Comparison of ENCODE assay signal across 8 mouse cellular contexts in the genomic region with DNA sequence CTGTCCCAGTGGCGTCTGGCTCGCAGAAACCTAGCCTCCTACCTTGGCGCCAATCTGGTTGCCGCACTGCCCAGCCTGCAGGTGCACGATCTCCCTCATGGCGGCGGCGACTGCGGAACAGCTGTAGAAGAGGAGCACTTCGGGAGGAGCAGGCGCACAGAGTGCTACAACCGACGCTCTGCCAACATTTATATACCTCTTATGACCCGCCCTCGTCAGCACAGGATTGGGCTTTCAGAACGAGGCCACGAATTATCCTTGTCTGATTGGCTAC. TPM values are rescaled to one million over a fixed set of nuclear protein-coding genes. Genes with fewer than 3 reads are reported as not detected.
A peak's percentile ranks its signal among the peaks of the same experiment; 100 is the strongest.
DNase-seq lines count a peak whose midpoint lies in the region; ATAC-seq and TF ChIP-seq lines count a peak whose summit lies in the region.

TSS of gene Tubb4b (minus strand) at position 211 of the 274 bp plus-strand sequence.

- peaks cover 13% of the 10 kb centered on the region for H3K36me3 ChIP-seq in kidney, embryonic 15.5 days
- H3K36me3 ChIP-seq in hindbrain, postnatal 0 days (ENCODE audit: insufficient read depth, low read length), result no peaks in the 10 kb centered on the region

- under 1% methylated on average over 17 of the region's 17 CpGs for WGBS in kidney, embryonic 15.5 days
- WGBS in hindbrain, postnatal 0 days, result under 1% methylated on average over 17 of the region's 17 CpGs

- peak within 1 kb of the TSS; percentile 88 for H3K4me2 ChIP-seq in kidney, embryonic 15.5 days
- H3K4me2 ChIP-seq in hindbrain, postnatal 0 days (ENCODE audit: low read depth, low read length), result peak within 1 kb of the TSS; percentile 84

- H3K9me3 ChIP-seq in kidney, embryonic 15.5 days (replicated peaks), result no peaks in the 10 kb centered on the region
- H3K9me3 ChIP-seq in hindbrain, postnatal 0 days (ENCODE audit: low read length), result no peaks in the 10 kb centered on the region

- no peak for DNase-seq in kidney, postnatal 14 days
- DNase-seq in adrenal gland, postnatal 10 days, result no peak
- DNase-seq in gastrocnemius, adult 2 months, result no peak
- DNase-seq in hindbrain, postnatal 0 days (ENCODE audit: low spot score), result no peak
- DNase-seq in retina, embryonic 14.5 days (ENCODE audit: low spot score), result no peak
- DNase-seq in embryo, embryonic 10 days (ENCODE audit: low spot score), result no peak

- H3K4me3 ChIP-seq in kidney, embryonic 15.5 days (replicated peaks), result peak within 1 kb of the TSS; percentile 72
- H3K4me3 ChIP-seq in gastrocnemius, adult 2 months, result peak within 1 kb of the TSS; percentile 93
- H3K4me3 ChIP-seq in hindbrain, postnatal 0 days (ENCODE audit: low read length), result peak within 1 kb of the TSS; percentile 80

- intact Hi-C loops in gastrocnemius, adult 2 months (cut with DNase I), result no loop called here

- peaks cover 25% of the 10 kb centered on the region for H3K4me1 ChIP-seq in kidney, embryonic 15.5 days
- peaks cover 19% of the 10 kb centered on the region for H3K4me1 ChIP-seq in hindbrain, postnatal 0 days (ENCODE audit: insufficient read depth, low read length)

- H3K27ac ChIP-seq in kidney, embryonic 15.5 days, result peak within 1 kb of the TSS; percentile 99
- H3K27ac ChIP-seq in gastrocnemius, adult 2 months, result peak within 1 kb of the TSS; percentile 98
- H3K27ac ChIP-seq in hindbrain, postnatal 0 days, result peak within 1 kb of the TSS; percentile 97

- no peak for ATAC-seq in kidney, embryonic 15.5 days (replicated peaks; ENCODE audit: low FRiP score)
- no peak for ATAC-seq in hindbrain, postnatal 0 days
- no peak for ATAC-seq in megakaryocyte, adult 5-6 weeks (ENCODE audit: poor library complexity, severe bottlenecking)

- no peaks in the 10 kb centered on the region for H3K27me3 ChIP-seq in kidney, embryonic 15.5 days
- H3K27me3 ChIP-seq in hindbrain, postnatal 0 days (ENCODE audit: insufficient read depth, low read length), result no peaks in the 10 kb centered on the region

- peak; percentile 37; the same call in 1 of the 2 replicates for TF ChIP-seq CTCF in gastrocnemius, adult 2 months (IDR thresholded peaks at IDR 0.05)
- peak; percentile 62 for TF ChIP-seq CTCF in hindbrain, postnatal 0 days (IDR thresholded peaks at IDR 0.05; ENCODE audit: low read depth)

- peak within 1 kb of the TSS; percentile 87 for H3K9ac ChIP-seq in kidney, embryonic 15.5 days
- H3K9ac ChIP-seq in hindbrain, postnatal 0 days (replicated peaks; ENCODE audit: low read length), result peak within 1 kb of the TSS; percentile 87

RNA-seq across cellular contexts. Expression of gene Tubb4b, which starts in this region (rescaled TPM):
- 555 and 581 TPM in 2 replicates for polyA plus RNA-seq in kidney, embryonic 15.5 days (2015; fragmentation: Nextera tagmentation; extraction: Ambion mirVana)
- 100 to 1,000 TPM; 264 to 293 TPM for total RNA-seq in adrenal gland, postnatal 10 days (2021)
- 100 to 1,000 TPM; 185 to 269 TPM for total RNA-seq in gastrocnemius, adult 2 months (2021)
- 827 and 864 TPM in 2 replicates for total RNA-seq in hindbrain, postnatal 0 days (2014; rRNA removed)
- polyA plus RNA-seq in hindbrain, postnatal 0 days (2015; fragmentation: Nextera tagmentation; extraction: Ambion mirVana), result 531 and 568 TPM in 2 replicates
- total RNA-seq in megakaryocyte, adult 5-6 weeks (2015), result 269 and 285 TPM in 2 replicates
- 371 and 385 TPM in 2 replicates for total RNA-seq in megakaryocyte, adult 5-6 weeks (2017)
